Mouse (Mus musculus) lung, embryonic 14.5 days (tissue): ENCODE measurements around the gene Scrn2. TPM values are rescaled to one million over a fixed set of nuclear protein-coding genes. Genes with fewer than 3 reads are reported as not detected.

Experiments
- ATAC-seq: fragments of 200-750 bp; cut with Nextera tagmentation; 2 replicates; pipeline ENCODE4 v1.8.0; 2017; ENCODE audit warnings: mild to moderate bottlenecking, moderate TSS enrichment, moderate library complexity; ENCODE audit not compliant: insufficient read depth
- DNase-seq: peaks from one replicate; pipeline ENCODE4 v3.0.0-alpha.2; 2015
- H3K27ac ChIP-seq: fragments of 300-500 bp; sonication (generic); 2 replicates; pipeline ENCODE4 v1.5.1; 2014; ENCODE audit warnings: low read depth, mild to moderate bottlenecking, moderate library complexity
- H3K27me3 ChIP-seq: fragments of 300-500 bp; sonication (generic); 2 replicates; pipeline ENCODE4 v1.6.1; 2014; ENCODE audit warnings: low read length, control low read depth; ENCODE audit not compliant: insufficient read depth
- H3K36me3 ChIP-seq: fragments of 300-500 bp; sonication (generic); 2 replicates; pipeline ENCODE4 v1.6.1; 2014; ENCODE audit warnings: control low read depth; ENCODE audit not compliant: insufficient read depth
- H3K4me1 ChIP-seq: fragments of 300-500 bp; sonication (generic); 2 replicates; pipeline ENCODE4 v1.6.1; 2014; ENCODE audit warnings: antibody characterized with exemption, control low read depth; ENCODE audit not compliant: insufficient read depth
- H3K4me2 ChIP-seq: fragments of 300-500 bp; sonication (generic); 2 replicates; pipeline ENCODE4 v1.6.1; 2014; ENCODE audit warnings: mild to moderate bottlenecking
- H3K4me3 ChIP-seq: fragments of 300-500 bp; sonication (generic); 2 replicates; pipeline ENCODE4 v1.5.1; 2014; ENCODE audit warnings: low read depth, low read length
- H3K9ac ChIP-seq: fragments of 300-500 bp; sonication (generic); 2 replicates; pipeline ENCODE4 v1.6.1; 2014
- H3K9me3 ChIP-seq: fragments of 300-500 bp; sonication (generic); 2 replicates; pipeline ENCODE4 v1.6.1; 2016; ENCODE audit warnings: low read depth, low read length, control low read depth
- CTCF ChIP-seq: IDR thresholded peaks from 2 replicates; pipeline ENCODE4 v1.5.1; 2016; ENCODE audit warnings: antibody characterized with exemption, low read depth
- WGBS: fragments of 180-500 bp; shearing (Covaris S2); extraction: QIAGEN DNeasy Blood & Tissue Kit; methylation state at CpG from one replicate; pipeline ENCODE4 v1.1.7; 2014; 5-methylcytosine and 5-hydroxymethylcytosine counted together
- polyA plus RNA-seq: library from polyadenylated mRNA; unstranded; fragments of >200 nt; fragmentation: Nextera tagmentation; extraction: Ambion mirVana; gene quantifications from 2 replicates; pipeline ENCODE4 v1.2.1, GENCODE M21; 2014

Scrn2 gene
- polyA plus RNA-seq, 1 experiment from 2014 or later = 30.2 TPM

DNA sequence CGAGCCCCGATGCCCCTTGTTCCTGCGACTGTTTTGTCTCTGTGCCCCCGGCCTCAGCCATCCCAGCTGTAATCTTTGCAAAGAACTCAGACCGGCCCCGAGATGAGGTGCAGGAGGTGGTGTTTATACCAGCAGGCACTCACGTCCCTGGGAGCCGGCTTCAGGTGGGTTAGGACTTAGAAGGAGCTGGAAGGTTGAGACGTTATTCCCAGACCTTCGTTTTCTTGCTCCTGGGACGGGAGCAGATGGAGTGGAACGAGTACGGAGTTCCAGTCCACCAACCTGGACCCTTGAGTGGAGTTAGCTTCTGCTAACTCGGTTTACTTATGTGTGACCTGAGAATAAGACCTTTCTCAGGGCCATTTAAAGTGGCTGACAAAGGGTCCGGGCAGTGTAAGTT lies 688 bp downstream of the Scrn2 start:
- Histone ChIP-seq H3K4me2 (peak overlapping the region; percentile 82), H3K36me3 (peaks cover 18% of the 10 kb centered on the region; the same call in 1 of the 2 replicates), H3K9me3 (no peaks in the 10 kb centered on the region), H3K27ac (peak overlapping the region; percentile 78; the same call in 1 of the 2 replicates), H3K9ac (peak overlapping the region; percentile 65), H3K4me1 (peaks cover 4% of the 10 kb centered on the region), H3K27me3 (no peaks in the 10 kb centered on the region), H3K4me3 (peak overlapping the region; percentile 57)
- ATAC-seq (no peak), DNase-seq (no peak)
- 13% methylated on average over 15 of the region's 15 CpGs for WGBS
- TF ChIP-seq CTCF = no peak

DNA sequence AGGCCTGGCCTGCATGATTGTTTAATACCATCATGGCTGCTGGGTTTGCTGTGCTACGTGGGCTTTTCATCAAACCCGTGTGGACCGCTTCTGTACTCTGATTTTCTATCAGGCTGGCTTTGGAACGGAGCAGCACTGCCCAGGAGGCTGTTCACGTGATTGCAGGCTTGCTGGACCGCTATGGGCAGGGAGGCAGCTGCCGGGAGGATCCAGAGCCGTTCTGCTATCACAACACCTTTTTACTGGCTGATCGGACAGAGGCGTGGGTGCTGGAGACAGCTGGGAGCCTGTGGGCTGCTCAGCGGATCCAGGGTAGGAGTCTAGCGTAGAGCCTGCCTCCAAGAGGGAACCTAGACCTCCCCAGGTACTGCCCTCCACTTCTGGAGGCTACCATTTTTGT lies 2.2 kb downstream of the Scrn2 start:
- no peaks in the 10 kb centered on the region for H3K9me3 ChIP-seq
- no peaks in the 10 kb centered on the region for H3K4me1 ChIP-seq
- no peak overlapping the region for H3K4me2 ChIP-seq
- H3K27me3 ChIP-seq = no peaks in the 10 kb centered on the region
- no peak overlapping the region for H3K9ac ChIP-seq
- ATAC-seq = no peak
- no peak overlapping the region for H3K4me3 ChIP-seq
- WGBS = 71% methylated on average over 12 of the region's 12 CpGs
- H3K27ac ChIP-seq = no peak overlapping the region
- peaks cover 18% of the 10 kb centered on the region; the same call in 1 of the 2 replicates for H3K36me3 ChIP-seq
- DNase-seq = no peak
- TF ChIP-seq CTCF = no peak

DNA sequence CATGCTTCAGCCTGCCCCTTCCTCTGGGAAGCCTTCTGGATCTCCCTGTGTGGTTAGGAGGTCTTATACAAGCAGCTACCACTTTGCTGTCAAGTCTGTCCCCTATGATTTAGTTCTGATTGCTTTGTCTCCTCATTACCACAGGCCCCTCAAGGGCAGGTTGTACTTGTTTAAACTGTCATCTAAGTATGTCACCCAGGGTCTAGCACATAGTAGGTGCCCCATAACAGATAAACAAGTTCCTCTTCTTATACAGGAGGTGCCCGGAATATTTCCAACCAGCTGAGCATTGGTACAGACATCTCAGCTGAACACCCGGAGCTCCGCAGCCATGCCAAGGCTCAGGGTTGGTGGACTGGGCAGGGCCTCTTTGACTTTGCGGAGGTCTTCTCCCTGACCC lies 2.8 kb downstream of the Scrn2 start:
- no peaks in the 10 kb centered on the region for H3K9me3 ChIP-seq
- no peak for ATAC-seq
- no peak overlapping the region for H3K9ac ChIP-seq
- H3K4me2 ChIP-seq = no peak overlapping the region
- H3K4me3 ChIP-seq = no peak overlapping the region
- no peaks in the 10 kb centered on the region for H3K4me1 ChIP-seq
- DNase-seq = no peak
- peaks cover 18% of the 10 kb centered on the region; the same call in 1 of the 2 replicates for H3K36me3 ChIP-seq
- H3K27ac ChIP-seq = no peak overlapping the region
- no peaks in the 10 kb centered on the region for H3K27me3 ChIP-seq
- 89% methylated on average over 4 of the region's 4 CpGs for WGBS
- no peak for TF ChIP-seq CTCF

DNA sequence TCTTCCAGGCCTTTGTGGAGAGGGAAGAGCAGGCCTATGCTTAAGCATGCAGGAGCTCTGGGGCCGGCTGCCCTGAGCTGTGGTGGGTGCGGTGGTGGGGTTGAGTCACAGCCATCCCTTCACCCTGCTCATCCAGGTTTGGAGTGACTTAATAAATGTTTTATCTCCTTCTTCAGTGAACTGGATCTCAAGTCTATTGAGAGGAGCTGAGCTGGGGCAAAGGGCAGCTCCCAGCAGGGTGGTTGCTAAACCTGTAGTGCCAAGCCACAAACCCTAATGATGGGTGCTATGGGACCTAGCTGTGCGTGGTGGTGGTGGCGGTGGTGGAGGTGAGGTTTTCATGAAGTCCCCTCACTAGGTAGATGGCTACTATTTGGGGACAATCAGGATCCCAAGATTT lies 4.0 kb downstream of the Scrn2 start:
- WGBS = 93% methylated on average over 4 of the region's 4 CpGs
- Histone ChIP-seq H3K4me1 (no peaks in the 10 kb centered on the region), H3K4me2 (no peak overlapping the region), H3K9me3 (no peaks in the 10 kb centered on the region), H3K27me3 (no peaks in the 10 kb centered on the region), H3K36me3 (peaks cover 18% of the 10 kb centered on the region; the same call in 1 of the 2 replicates), H3K4me3 (no peak overlapping the region), H3K9ac (no peak overlapping the region), H3K27ac (no peak overlapping the region)
- no peak for TF ChIP-seq CTCF
- ATAC-seq (no peak), DNase-seq (no peak)

DNA sequence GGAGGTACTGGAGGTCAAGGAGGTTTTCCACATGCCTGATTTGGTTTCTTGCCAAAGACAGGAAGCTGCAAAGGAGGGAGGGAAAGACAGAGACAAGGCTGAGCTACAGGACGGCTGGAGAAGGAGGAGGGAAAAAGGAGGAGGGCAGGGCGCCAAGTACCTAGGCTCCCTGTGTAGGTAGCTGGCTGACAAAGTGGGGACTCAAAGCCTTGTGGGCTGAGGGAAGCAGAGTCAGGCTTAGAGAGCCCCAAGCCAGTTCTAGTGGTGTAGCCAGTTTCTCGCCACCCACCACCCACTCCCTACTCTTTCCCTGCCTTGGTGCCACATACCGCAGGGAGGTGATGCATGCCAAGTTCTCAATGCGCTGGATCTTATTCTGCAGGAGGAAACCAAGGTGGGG lies 6.4 kb downstream of the Scrn2 start:
- ATAC-seq (no peak), DNase-seq (no peak)
- H3K9ac ChIP-seq = no peak overlapping the region
- H3K4me1 ChIP-seq = no peaks in the 10 kb centered on the region
- 71% methylated on average over 5 of the region's 5 CpGs for WGBS
- H3K36me3 ChIP-seq = peaks cover 18% of the 10 kb centered on the region; the same call in 1 of the 2 replicates
- no peak overlapping the region for H3K27ac ChIP-seq
- no peaks in the 10 kb centered on the region for H3K9me3 ChIP-seq
- no peak overlapping the region for H3K4me3 ChIP-seq
- no peak for TF ChIP-seq CTCF
- H3K4me2 ChIP-seq = no peak overlapping the region
- no peaks in the 10 kb centered on the region for H3K27me3 ChIP-seq

DNA sequence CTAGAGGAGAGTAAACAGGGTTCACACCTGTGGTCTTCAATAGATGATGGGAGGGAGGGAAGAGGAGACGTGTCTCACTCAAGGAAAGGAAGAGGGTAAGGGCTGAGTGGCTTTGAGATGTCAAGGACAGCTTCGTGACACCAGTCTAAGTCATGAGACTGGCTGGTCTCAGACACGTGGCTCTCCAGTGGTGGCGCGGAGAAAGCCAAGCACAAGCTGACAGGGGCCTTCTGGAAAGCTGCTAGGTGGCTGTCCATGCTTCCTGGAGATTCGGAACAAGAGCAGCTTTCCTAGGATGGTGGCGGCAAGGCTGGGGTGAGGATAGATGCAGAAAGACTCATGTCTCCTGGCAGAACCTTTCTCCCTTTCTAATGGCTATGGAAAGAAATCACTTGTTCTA lies 9.1 kb downstream of the Scrn2 start:
- Histone ChIP-seq H3K36me3 (peaks cover 4% of the 10 kb centered on the region; the same call in 1 of the 2 replicates), H3K4me1 (no peaks in the 10 kb centered on the region), H3K9ac (no peak overlapping the region), H3K9me3 (no peaks in the 10 kb centered on the region), H3K4me3 (no peak overlapping the region), H3K4me2 (no peak overlapping the region), H3K27ac (no peak overlapping the region), H3K27me3 (no peaks in the 10 kb centered on the region)
- DNase-seq (no peak), ATAC-seq (no peak)
- TF ChIP-seq CTCF = no peak
- 60% methylated on average over 7 of the region's 7 CpGs for WGBS

DNA sequence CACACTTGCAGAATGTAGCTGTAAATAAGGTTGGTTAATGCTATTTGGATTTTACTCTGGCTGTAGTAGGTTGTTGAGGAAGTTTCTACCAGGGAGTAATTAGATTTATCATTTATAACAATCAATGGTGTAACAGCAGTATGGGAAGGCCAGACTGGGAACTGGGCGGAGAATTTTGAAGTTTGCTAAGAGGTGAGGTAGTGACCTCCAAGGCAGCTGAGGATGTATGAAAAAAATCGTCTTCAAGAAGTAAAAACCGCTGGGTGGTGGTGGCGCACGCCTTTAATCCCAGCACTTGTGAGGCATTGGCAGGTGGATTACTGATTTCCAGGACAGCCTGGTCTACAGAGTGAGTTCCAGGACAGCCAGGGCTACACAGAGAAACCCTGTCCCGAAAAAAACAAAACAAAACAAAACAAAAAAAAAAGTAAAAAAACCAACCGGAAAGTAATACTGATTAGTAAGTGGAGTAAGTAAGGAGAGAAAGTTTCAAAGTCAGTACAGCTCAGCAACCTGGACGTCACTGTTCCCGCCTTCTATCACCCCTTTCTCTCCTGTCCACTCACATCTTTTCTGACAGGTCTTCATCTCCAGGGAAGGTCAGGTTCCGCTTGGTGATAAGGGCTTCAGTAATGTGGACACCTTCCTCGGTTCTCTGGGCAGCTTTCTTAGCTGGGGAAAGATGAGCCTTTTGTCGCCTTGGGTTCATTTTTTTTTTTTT lies 10.7 kb downstream of the Scrn2 start:
- peak overlapping the region; percentile 80 for H3K4me3 ChIP-seq
- H3K4me1 ChIP-seq = no peaks in the 10 kb centered on the region
- H3K9me3 ChIP-seq = no peaks in the 10 kb centered on the region
- peak overlapping the region; percentile 63 for H3K4me2 ChIP-seq
- H3K27ac ChIP-seq = no peak overlapping the region
- 0 out of 2 replicates have a peak, but pooled peaks cover 7% of the 10 kb centered on the region for H3K36me3 ChIP-seq
- peak overlapping the region; percentile 32; the same call in 1 of the 2 replicates for H3K9ac ChIP-seq
- TF ChIP-seq CTCF = no peak
- ATAC-seq (no peak), DNase-seq (no peak)
- 36% methylated on average over 12 of the region's 12 CpGs for WGBS
- H3K27me3 ChIP-seq = no peaks in the 10 kb centered on the region
